Mouse (Mus musculus): ENCODE data around the gene Usp9x.

GRCm38 (mm10) chrX:13039211-13039610 is 32.1 kb upstream of the Usp9x start:
- no peak for TF ChIP-seq CTCF (IDR thresholded peaks at IDR 0.05; ENCODE audit: insufficient read depth, low read length)
- no peak for TF ChIP-seq POLR2A (IDR thresholded peaks at IDR 0.05; ENCODE audit: borderline replicate concordance, extremely low read depth, low read depth, low read length)

Data from lung, adult 2 months (tissue).